Mouse (Mus musculus) regulatory T cell (primary cell): ENCODE results near the gene Trcg1.

Source experiments
- in situ Hi-C: fragments of 300-600 bp; cut with MboI, MseI; formaldehyde crosslinking; loops from one replicate; pipeline ENCODE4 v1.15.1; 2025; ENCODE audit warnings: high pct_unique_total_duplicates

Trcg1 gene

DNA sequence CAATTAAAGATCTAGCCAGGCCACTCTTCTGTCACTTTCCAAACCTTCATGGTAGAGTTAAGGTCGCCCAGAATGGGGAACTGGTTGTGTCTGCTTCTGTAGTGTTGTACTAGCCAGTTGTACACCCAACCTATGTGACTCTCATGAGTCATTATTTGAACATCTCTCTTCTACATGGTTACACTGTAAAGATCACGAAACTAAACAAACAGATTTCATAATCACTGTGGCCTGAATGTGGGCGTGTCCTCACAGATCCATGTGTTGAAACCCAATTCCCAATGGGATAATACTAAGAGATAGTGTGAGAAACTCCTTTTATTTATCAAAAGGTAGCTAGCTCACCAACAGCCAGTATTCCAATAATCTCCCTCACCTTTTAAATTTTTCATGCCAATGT is 59.3 kb downstream of the Trcg1 start:
- in situ Hi-C loops = no loop called here

DNA sequence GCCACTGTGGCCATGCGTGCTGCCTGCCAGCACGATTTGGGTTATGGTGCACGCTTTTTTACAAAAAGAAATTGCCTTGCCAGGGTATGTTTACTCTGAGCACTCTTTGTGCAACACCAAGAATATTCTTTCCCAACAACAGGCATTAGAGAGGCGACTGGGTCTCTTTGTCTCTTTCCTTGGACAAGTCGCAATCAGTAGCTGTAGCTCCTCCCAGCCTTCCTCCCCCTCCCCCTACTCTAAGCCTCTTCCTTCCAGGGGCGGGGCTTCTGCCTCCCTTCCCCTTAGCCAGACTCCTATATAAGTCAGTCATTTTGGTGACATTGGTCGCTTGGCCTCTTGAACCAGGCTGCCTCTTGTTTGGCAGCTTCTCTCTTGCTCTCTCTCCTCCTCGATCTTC is 59.9 kb downstream of the Trcg1 start:
- in situ Hi-C loops = no loop called here

DNA sequence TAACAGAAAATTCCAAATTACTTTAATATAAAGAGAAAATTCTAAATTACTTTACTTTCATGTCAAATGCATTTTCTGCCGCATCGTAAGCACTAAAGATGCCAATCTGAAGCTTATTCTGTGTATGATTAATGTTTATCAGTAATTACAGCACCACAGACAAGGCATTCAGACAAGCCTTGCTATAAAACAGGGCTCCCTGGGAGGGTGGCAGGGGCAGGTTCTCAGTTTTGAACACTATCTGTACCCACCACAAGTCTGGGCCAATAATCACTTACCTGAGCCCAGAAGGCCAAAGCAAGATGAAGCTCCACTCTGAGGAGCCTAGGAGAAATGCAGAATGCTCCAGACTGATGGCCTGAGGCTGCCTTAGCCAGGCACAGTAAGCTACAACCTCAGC is 61.6 kb downstream of the Trcg1 start:
- in situ Hi-C loops = no loop called here
